Mouse (Mus musculus): ENCODE data around the gene Dusp16. TPM values are rescaled to one million over a fixed set of nuclear protein-coding genes. Genes with fewer than 3 reads are reported as not detected.

The Dusp16 gene
- polyA plus RNA-seq, 1 experiment, result 0.22 TPM

- H3K4me1 ChIP-seq (ENCODE audit: control insufficient read depth), result peaks cover 11% of the 10 kb centered on the region
- no peak overlapping the region for H3K4me3 ChIP-seq (replicated peaks)
- TF ChIP-seq GATA1 (IDR thresholded peaks at IDR 0.05; ENCODE audit: low read length) (no peak), TAL1 (IDR thresholded peaks at IDR 0.05; ENCODE audit: low read length) (no peak)
- H3K36me3 ChIP-seq (ENCODE audit: control insufficient read depth), result peaks cover 56% of the 10 kb centered on the region
- H3K9me3 ChIP-seq (ENCODE audit: control insufficient read depth, low read length), result no peaks in the 10 kb centered on the region
- no peaks in the 10 kb centered on the region for H3K27me3 ChIP-seq (ENCODE audit: control insufficient read depth)
Observed at GRCm38 (mm10) chr6:134717886-134718667, 74.3 kb downstream of the Dusp16 start.

GRCm38 (mm10) chr6:134716168-134716587 lies 76.2 kb downstream of the Dusp16 start:
- no peaks in the 10 kb centered on the region for H3K9me3 ChIP-seq (ENCODE audit: control insufficient read depth, low read length)
- no peak overlapping the region for H3K4me3 ChIP-seq (replicated peaks)
- H3K36me3 ChIP-seq (ENCODE audit: control insufficient read depth), result peaks cover 52% of the 10 kb centered on the region
- H3K27me3 ChIP-seq (ENCODE audit: control insufficient read depth), result no peaks in the 10 kb centered on the region
- TF ChIP-seq TAL1 (IDR thresholded peaks at IDR 0.05; ENCODE audit: low read length) (no peak), GATA1 (IDR thresholded peaks at IDR 0.05; ENCODE audit: low read length) (no peak)
- H3K4me1 ChIP-seq (ENCODE audit: control insufficient read depth), result peaks cover 12% of the 10 kb centered on the region

- H3K9me3 ChIP-seq (ENCODE audit: control insufficient read depth, low read length), result no peaks in the 10 kb centered on the region
- H3K27me3 ChIP-seq (ENCODE audit: control insufficient read depth), result no peaks in the 10 kb centered on the region
- no peak overlapping the region for H3K4me3 ChIP-seq (replicated peaks)
- peaks cover 47% of the 10 kb centered on the region for H3K36me3 ChIP-seq (ENCODE audit: control insufficient read depth)
- TF ChIP-seq TAL1 (IDR thresholded peaks at IDR 0.05; ENCODE audit: low read length) (no peak), GATA1 (IDR thresholded peaks at IDR 0.05; ENCODE audit: low read length) (no peak)
- H3K4me1 ChIP-seq (ENCODE audit: control insufficient read depth), result peaks cover 12% of the 10 kb centered on the region
Observed at GRCm38 (mm10) chr6:134713897-134714296, 78.5 kb downstream of the Dusp16 start.

- no peaks in the 10 kb centered on the region for H3K27me3 ChIP-seq (ENCODE audit: control insufficient read depth)
- H3K4me3 ChIP-seq (replicated peaks), result no peak overlapping the region
- peaks cover 12% of the 10 kb centered on the region for H3K4me1 ChIP-seq (ENCODE audit: control insufficient read depth)
- H3K36me3 ChIP-seq (ENCODE audit: control insufficient read depth), result peaks cover 42% of the 10 kb centered on the region
- no peaks in the 10 kb centered on the region for H3K9me3 ChIP-seq (ENCODE audit: control insufficient read depth, low read length)
- no peak for TF ChIP-seq TAL1 (IDR thresholded peaks at IDR 0.05; ENCODE audit: low read length)
- no peak for TF ChIP-seq GATA1 (IDR thresholded peaks at IDR 0.05; ENCODE audit: low read length)
Observed at GRCm38 (mm10) chr6:134713321-134713720, 79.1 kb downstream of the Dusp16 start.

GRCm38 (mm10) chr6:134710020-134710419 lies 82.4 kb downstream of the Dusp16 start:
- H3K36me3 ChIP-seq (ENCODE audit: control insufficient read depth), result peaks cover 24% of the 10 kb centered on the region
- TF ChIP-seq TAL1 (IDR thresholded peaks at IDR 0.05; ENCODE audit: low read length), result no peak
- TF ChIP-seq GATA1 (IDR thresholded peaks at IDR 0.05; ENCODE audit: low read length), result no peak

GRCm38 (mm10) chr6:134706467-134706866 lies 86.0 kb downstream of the Dusp16 start:
- Histone ChIP-seq H3K9me3 (ENCODE audit: control insufficient read depth, low read length) (no peaks in the 10 kb centered on the region), H3K4me3 (replicated peaks) (no peak overlapping the region), H3K4me1 (ENCODE audit: control insufficient read depth) (no peaks in the 10 kb centered on the region), H3K36me3 (ENCODE audit: control insufficient read depth) (peaks cover 14% of the 10 kb centered on the region), H3K27me3 (ENCODE audit: control insufficient read depth) (no peaks in the 10 kb centered on the region)
- no peak for TF ChIP-seq TAL1 (IDR thresholded peaks at IDR 0.05; ENCODE audit: low read length)
- no peak for TF ChIP-seq GATA1 (IDR thresholded peaks at IDR 0.05; ENCODE audit: low read length)

More at GRCm38 (mm10) chr6:134710020-134710419, 82.4 kb downstream of the Dusp16 start:
- Histone ChIP-seq H3K9me3 (ENCODE audit: control insufficient read depth, low read length) (no peaks in the 10 kb centered on the region), H3K4me3 (replicated peaks) (no peak overlapping the region), H3K27me3 (ENCODE audit: control insufficient read depth) (no peaks in the 10 kb centered on the region), H3K4me1 (ENCODE audit: control insufficient read depth) (peaks cover 4% of the 10 kb centered on the region)

GRCm38 (mm10) chr6:134703053-134703690 lies 89.3 kb downstream of the Dusp16 start:
- Histone ChIP-seq H3K4me1 (ENCODE audit: control insufficient read depth) (no peaks in the 10 kb centered on the region), H3K36me3 (ENCODE audit: control insufficient read depth) (peaks cover 3% of the 10 kb centered on the region; the same call in 1 of the 2 replicates), H3K4me3 (replicated peaks) (no peak overlapping the region), H3K27me3 (ENCODE audit: control insufficient read depth) (no peaks in the 10 kb centered on the region), H3K9me3 (ENCODE audit: control insufficient read depth, low read length) (no peaks in the 10 kb centered on the region)
- TF ChIP-seq TAL1 (IDR thresholded peaks at IDR 0.05; ENCODE audit: low read length) (no peak), GATA1 (IDR thresholded peaks at IDR 0.05; ENCODE audit: low read length) (no peak)

- H3K9me3 ChIP-seq (ENCODE audit: control insufficient read depth, low read length), result no peaks in the 10 kb centered on the region
- no peaks in the 10 kb centered on the region for H3K36me3 ChIP-seq (ENCODE audit: control insufficient read depth)
- no peak overlapping the region for H3K4me3 ChIP-seq (replicated peaks)
- H3K4me1 ChIP-seq (ENCODE audit: control insufficient read depth), result no peaks in the 10 kb centered on the region
- no peaks in the 10 kb centered on the region for H3K27me3 ChIP-seq (ENCODE audit: control insufficient read depth)
- TF ChIP-seq GATA1 (IDR thresholded peaks at IDR 0.05; ENCODE audit: low read length) (no peak), TAL1 (IDR thresholded peaks at IDR 0.05; ENCODE audit: low read length) (no peak)
Observed at GRCm38 (mm10) chr6:134702184-134702583, 90.2 kb downstream of the Dusp16 start.

GRCm38 (mm10) chr6:134701211-134701602 lies 91.2 kb downstream of the Dusp16 start:
- no peaks in the 10 kb centered on the region for H3K9me3 ChIP-seq (ENCODE audit: control insufficient read depth, low read length)
- H3K27me3 ChIP-seq (ENCODE audit: control insufficient read depth), result no peaks in the 10 kb centered on the region
- no peak overlapping the region for H3K4me3 ChIP-seq (replicated peaks)
- no peaks in the 10 kb centered on the region for H3K36me3 ChIP-seq (ENCODE audit: control insufficient read depth)
- no peaks in the 10 kb centered on the region for H3K4me1 ChIP-seq (ENCODE audit: control insufficient read depth)
- TF ChIP-seq GATA1 (IDR thresholded peaks at IDR 0.05; ENCODE audit: low read length) (no peak), TAL1 (IDR thresholded peaks at IDR 0.05; ENCODE audit: low read length) (no peak)

Data from erythroblast, embryonic 14.5 days (primary cell).